In the genomic region with DNA sequence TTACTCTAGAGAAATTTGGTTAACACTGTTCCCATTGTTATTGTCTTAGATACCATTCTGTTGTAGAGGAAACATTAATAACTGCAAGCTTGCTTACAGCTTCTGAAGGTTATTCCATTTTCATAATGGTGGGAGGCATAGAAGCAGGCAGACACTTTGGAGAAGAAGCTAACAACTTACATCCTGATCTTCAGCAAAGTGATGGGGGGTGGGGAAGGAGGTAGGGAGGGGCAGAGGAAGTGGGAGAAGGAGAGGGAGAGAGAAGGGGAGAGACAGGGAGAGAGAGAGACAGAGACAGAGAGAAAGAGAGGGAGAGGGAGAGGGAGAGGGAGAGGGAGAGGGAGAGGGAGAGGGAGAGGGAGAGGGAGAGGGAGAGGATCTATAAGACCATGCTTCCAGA, we compare ENCODE assay signal across 12 mouse cellular contexts.
"Had no signal": no experiment of that assay in that cellular context is flagged by ENCODE, and none has a peak within 500 bp of the region (broad histone marks: within the 10 kb centered on the region; RNA-seq: fewer than 3 reads in every experiment).

No protein-coding gene starts in this region.

- ATAC-seq: midbrain, embryonic 16.5 days had no signal

- DNase-seq: lung, adult 18-20 months; lung, embryonic 14.5 days; lung, postnatal 10 days; lung, postnatal 4 days; midbrain, embryonic 14.5 days; retina, postnatal 1 day; right cerebral cortex, adult 18-20 months; right cerebral cortex, postnatal 14 days; thymus, adult 2 months; thymus, postnatal 25 days; thymus, postnatal 4 days had no signal
